Mouse (Mus musculus) stomach, embryonic 14.5 days (tissue): Measurements from ENCODE around the gene Itsn1. TPM values are rescaled to one million over a fixed set of nuclear protein-coding genes. Genes with fewer than 3 reads are reported as not detected.

Experiments
- ATAC-seq: fragments of 200-750 bp; cut with Nextera tagmentation; 2 replicates; pipeline ENCODE4 v1.8.0; 2017; ENCODE audit warnings: low read depth, moderate TSS enrichment; ENCODE audit not compliant: insufficient number of reproducible peaks, insufficient read depth, low FRiP score
- H3K27ac ChIP-seq: fragments of 300-500 bp; sonication (generic); 2 replicates; pipeline ENCODE4 v1.5.1; 2014; ENCODE audit warnings: mild to moderate bottlenecking, low read length, moderate library complexity, mixed read lengths
- H3K27me3 ChIP-seq: fragments of 300-500 bp; sonication (generic); 2 replicates; pipeline ENCODE4 v1.6.1; 2014; ENCODE audit warnings: low read length, control low read depth, mixed read lengths; ENCODE audit not compliant: control insufficient read depth, insufficient read depth
- H3K36me3 ChIP-seq: fragments of 300-500 bp; sonication (generic); 2 replicates; pipeline ENCODE4 v1.6.1; 2014; ENCODE audit warnings: mild to moderate bottlenecking, control low read depth, low read length, moderate library complexity, mixed read lengths; ENCODE audit not compliant: control insufficient read depth, insufficient read depth
- H3K4me1 ChIP-seq: fragments of 300-500 bp; sonication (generic); 2 replicates; pipeline ENCODE4 v1.6.1; 2014; ENCODE audit warnings: low read length, control low read depth, mixed read lengths; ENCODE audit not compliant: control insufficient read depth, insufficient read depth
- H3K4me2 ChIP-seq: fragments of 300-500 bp; sonication (generic); replicated peaks from 2 replicates; pipeline ENCODE4 v1.6.1; 2014; ENCODE audit warnings: low read depth, low read length, control low read depth
- H3K4me3 ChIP-seq: fragments of 300-500 bp; sonication (generic); 2 replicates; pipeline ENCODE4 v1.5.1; 2014; ENCODE audit warnings: low read depth, low read length, control low read depth
- H3K9ac ChIP-seq: fragments of 300-500 bp; sonication (generic); replicated peaks from 2 replicates; pipeline ENCODE4 v1.6.1; 2014; ENCODE audit warnings: low read depth, mild to moderate bottlenecking, control low read depth, low read length, moderate library complexity, mixed read lengths
- H3K9me3 ChIP-seq: fragments of 300-500 bp; sonication (generic); 2 replicates; pipeline ENCODE4 v1.6.1; 2016; ENCODE audit warnings: low read depth, low read length, control low read depth; ENCODE audit not compliant: control insufficient read depth
- WGBS: fragments of 180-500 bp; shearing (Covaris S2); extraction: QIAGEN DNeasy Blood & Tissue Kit; methylation state at CpG from one replicate; pipeline ENCODE4 v1.1.7; 2014; 5-methylcytosine and 5-hydroxymethylcytosine counted together
- polyA plus RNA-seq: library from polyadenylated mRNA; unstranded; fragments of >200 nt; fragmentation: Nextera tagmentation; extraction: Ambion mirVana; gene quantifications from 2 replicates; pipeline ENCODE4 v1.2.1, GENCODE M21; 2014

Itsn1 gene
- polyA plus RNA-seq, 1 experiment from 2014 or later, result 26.4 TPM

DNA sequence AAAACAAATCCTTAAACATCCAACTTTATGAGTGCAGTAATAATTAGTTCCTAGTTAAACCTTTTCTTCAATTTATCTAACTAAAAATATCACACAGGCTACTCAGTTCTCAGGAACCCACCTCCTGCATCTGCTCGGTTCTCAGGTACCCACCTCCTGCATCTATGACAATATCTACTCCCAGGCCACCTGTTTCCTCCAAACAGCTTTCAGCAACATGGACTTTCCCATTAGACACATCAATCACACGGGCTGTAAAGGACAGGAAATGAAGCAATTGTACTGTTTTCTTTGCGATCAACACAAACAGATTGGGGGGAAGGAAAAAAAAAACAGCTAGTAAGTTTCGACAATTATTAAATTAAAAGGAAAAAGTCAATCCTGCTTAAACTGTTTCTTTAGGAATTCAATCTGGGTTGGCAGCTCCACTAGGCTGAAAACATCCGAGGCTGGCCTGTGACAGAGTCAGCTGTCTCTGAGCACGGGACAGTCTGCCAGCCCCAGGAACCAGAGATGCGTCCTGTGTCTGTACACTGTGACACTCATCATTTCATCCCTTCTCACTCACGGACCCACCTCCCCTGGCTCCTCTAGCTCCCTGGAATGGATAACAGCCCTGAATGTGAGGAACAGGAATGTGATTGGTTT, 33.8 kb upstream of the Itsn1 start:
- ATAC-seq, result no peak
- H3K4me3 ChIP-seq, result no peak overlapping the region
- H3K9me3 ChIP-seq, result no peaks in the 10 kb centered on the region
- no peaks in the 10 kb centered on the region for H3K4me1 ChIP-seq
- no peak overlapping the region for H3K27ac ChIP-seq
- no peak overlapping the region for H3K9ac ChIP-seq
- peaks cover 11% of the 10 kb centered on the region for H3K36me3 ChIP-seq
- H3K27me3 ChIP-seq, result no peaks in the 10 kb centered on the region
- 56% methylated on average over 8 of the region's 8 CpGs for WGBS
- no peak overlapping the region for H3K4me2 ChIP-seq

DNA sequence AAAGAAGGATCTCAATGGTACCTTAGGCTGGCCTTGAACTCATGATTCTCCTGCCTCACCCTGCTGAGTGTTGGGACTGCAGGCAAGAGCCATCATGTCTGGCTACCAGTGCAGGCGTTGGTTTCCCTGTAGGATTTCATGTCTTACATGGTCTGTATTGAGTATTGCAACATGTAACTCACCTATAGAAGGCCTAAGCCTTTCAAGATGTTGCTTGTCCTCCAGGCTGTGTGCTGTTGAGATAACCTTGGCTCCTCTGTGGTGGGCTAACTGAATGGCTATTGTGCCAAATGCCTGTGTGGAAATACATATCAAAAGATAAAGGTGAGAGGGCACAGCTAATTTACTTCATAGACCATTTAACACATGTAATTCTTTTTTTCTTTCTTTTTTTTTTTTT, 30.1 kb upstream of the Itsn1 start:
- WGBS, result 81% methylated on average over 1 of the region's 1 CpGs
- H3K36me3 ChIP-seq, result peaks cover 16% of the 10 kb centered on the region

DNA sequence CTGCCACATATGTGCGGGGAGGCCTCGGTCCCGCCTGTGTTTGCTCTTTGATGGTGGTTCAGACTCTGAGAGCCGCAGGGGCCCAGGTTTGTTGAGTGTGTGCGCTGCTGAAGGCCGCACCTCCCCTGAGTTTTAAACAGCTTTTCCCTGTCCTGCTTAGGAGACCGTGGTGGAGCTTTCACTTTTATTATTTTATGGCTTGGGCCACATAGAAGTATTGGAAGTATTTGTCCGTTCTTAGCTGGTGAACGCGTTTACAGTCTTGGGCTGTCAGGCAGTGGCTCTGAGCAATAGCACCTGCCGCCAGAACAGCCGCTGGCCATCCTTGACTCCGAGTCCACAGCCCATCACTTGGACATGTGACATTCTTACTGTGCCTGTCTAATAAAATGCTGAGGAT, 27.2 kb upstream of the Itsn1 start:
- peaks cover 27% of the 10 kb centered on the region for H3K36me3 ChIP-seq
- no peaks in the 10 kb centered on the region for H3K27me3 ChIP-seq
- ATAC-seq, result peak; percentile 65; the same call in 1 of the 2 replicates
- peak overlapping the region; percentile 66; the same call in 1 of the 2 replicates for H3K27ac ChIP-seq
- peaks cover 10% of the 10 kb centered on the region; the same call in 1 of the 2 replicates for H3K4me1 ChIP-seq
- H3K4me3 ChIP-seq, result no peak overlapping the region
- H3K9ac ChIP-seq, result no peak overlapping the region
- H3K4me2 ChIP-seq, result no peak overlapping the region
- WGBS, result 38% methylated on average over 13 of the region's 13 CpGs
- H3K9me3 ChIP-seq, result no peaks in the 10 kb centered on the region

More for the DNA sequence above, 30.1 kb upstream of the Itsn1 start:
- H3K4me1 ChIP-seq, result peaks cover 10% of the 10 kb centered on the region; the same call in 1 of the 2 replicates
- H3K9me3 ChIP-seq, result no peaks in the 10 kb centered on the region
- no peak for ATAC-seq
- H3K9ac ChIP-seq, result no peak overlapping the region
- no peak overlapping the region for H3K4me2 ChIP-seq
- no peak overlapping the region for H3K27ac ChIP-seq
- H3K27me3 ChIP-seq, result no peaks in the 10 kb centered on the region
- H3K4me3 ChIP-seq, result no peak overlapping the region

DNA sequence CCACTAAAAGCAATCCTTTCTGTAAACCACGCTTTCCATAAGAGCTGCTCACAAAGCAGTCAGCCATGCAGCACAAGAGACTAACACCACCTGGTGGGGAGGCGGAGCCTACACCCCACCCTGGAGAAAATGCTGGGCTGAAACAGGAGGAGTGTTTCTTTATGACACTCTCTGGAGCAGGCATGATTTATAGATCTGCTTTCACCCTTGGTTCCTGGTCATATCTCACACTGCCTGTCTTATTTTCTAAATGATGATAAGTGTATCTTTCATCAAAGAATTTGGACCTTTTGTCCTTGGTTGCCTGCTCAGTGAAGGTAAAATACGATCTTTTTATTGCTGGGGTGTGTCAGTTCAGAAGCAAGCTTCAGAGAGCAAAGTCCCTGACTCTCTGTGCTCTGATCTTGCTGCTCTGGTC, 26.3 kb upstream of the Itsn1 start:
- Histone ChIP-seq H3K9ac (no peak overlapping the region), H3K4me3 (no peak overlapping the region), H3K36me3 (peaks cover 27% of the 10 kb centered on the region; the same call in 1 of the 2 replicates), H3K4me2 (no peak overlapping the region), H3K9me3 (no peaks in the 10 kb centered on the region), H3K4me1 (peaks cover 10% of the 10 kb centered on the region; the same call in 1 of the 2 replicates), H3K27me3 (no peaks in the 10 kb centered on the region), H3K27ac (peak overlapping the region; percentile 66; the same call in 1 of the 2 replicates)
- peak; percentile 57; the same call in 1 of the 2 replicates for ATAC-seq
- 27% methylated on average over 3 of the region's 3 CpGs for WGBS

DNA sequence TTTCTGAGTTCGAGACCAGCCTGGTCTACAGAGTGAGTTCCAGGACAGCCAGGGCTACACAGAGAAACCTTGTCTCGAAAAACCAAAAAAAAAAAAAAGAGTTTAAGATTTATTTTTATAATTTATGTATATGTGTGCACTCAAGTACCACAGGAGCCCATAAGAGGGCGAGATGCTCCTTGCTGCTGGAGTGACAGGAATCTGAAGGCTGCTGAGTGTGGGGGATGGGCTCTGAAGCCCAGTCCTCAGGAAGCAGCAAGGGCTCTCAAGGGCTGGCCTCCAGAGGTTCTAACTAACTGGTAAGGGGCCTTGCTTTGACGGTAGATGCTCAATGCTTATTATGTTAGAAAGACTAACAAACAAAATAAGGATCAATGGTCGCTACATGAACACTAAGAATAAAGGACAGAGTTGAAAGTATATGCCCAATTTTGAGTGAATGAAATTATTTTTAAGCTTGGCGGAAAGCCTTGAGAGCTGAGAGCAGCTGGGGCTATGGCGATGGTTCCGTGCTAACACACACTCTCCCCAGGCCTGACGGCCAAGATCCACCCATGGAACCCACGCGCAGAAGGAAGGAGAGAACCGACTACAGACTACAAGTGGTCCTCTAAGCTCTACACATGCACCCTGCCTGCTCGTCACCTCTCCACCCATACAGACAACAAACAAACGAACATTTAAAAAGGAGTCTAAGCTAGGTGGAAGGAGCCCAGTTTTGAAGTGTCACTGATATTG, 24.3 kb upstream of the Itsn1 start:
- Histone ChIP-seq H3K27ac (no peak overlapping the region), H3K36me3 (peaks cover 23% of the 10 kb centered on the region; the same call in 1 of the 2 replicates), H3K4me3 (no peak overlapping the region), H3K9me3 (no peaks in the 10 kb centered on the region), H3K9ac (no peak overlapping the region), H3K4me1 (peaks cover 10% of the 10 kb centered on the region; the same call in 1 of the 2 replicates), H3K27me3 (no peaks in the 10 kb centered on the region), H3K4me2 (no peak overlapping the region)
- 86% methylated on average over 13 of the region's 14 CpGs for WGBS
- no peak for ATAC-seq

DNA sequence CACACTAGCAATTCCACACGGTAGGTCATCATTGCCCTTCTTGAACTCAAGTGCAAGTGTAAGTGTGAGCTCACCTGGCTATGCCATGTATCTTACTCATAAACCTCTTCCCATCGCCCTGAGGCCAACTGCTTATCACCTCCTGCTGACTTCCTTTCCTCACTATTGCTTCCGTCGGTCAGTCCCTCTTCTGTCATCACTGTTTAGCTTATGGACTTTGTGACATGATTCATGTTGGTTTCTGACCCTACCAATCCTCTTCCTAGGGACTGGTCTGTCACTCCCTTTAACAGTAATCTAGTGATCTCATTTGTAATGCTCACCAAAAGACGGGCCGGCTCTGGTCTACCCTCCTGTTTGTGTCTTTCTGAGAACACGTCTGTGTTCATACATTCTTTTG, 18.8 kb upstream of the Itsn1 start:
- H3K4me1 ChIP-seq, result no peaks in the 10 kb centered on the region
- 80% methylated on average over 7 of the region's 7 CpGs for WGBS
- H3K9me3 ChIP-seq, result no peaks in the 10 kb centered on the region
- H3K9ac ChIP-seq, result no peak overlapping the region
- H3K4me3 ChIP-seq, result no peak overlapping the region
- H3K27ac ChIP-seq, result no peak overlapping the region
- no peak overlapping the region for H3K4me2 ChIP-seq
- H3K36me3 ChIP-seq, result peaks cover 30% of the 10 kb centered on the region; the same call in 1 of the 2 replicates
- no peaks in the 10 kb centered on the region for H3K27me3 ChIP-seq
- no peak for ATAC-seq

DNA sequence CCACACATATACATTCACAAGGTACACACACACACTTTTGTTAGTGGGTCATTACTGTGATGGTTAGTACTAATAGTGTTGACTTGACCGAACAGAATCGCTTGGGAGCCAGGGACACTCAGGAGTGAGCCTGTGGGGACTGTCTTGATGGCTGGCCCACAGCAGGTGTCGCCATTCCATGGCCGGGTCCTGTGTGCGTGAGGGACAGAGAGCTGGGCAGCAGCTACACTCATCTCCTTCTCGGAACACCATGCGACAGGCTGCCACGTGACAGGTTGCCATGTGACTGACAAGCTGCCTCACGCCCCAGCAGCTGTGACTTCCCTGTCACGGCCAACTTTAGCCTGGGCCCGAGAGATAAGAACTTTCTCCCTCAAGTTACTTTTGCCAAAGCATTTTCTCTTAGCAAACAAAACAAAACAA, 12.1 kb upstream of the Itsn1 start:
- Histone ChIP-seq H3K27ac (no peak overlapping the region), H3K4me1 (no peaks in the 10 kb centered on the region), H3K4me3 (no peak overlapping the region), H3K4me2 (no peak overlapping the region), H3K9ac (no peak overlapping the region), H3K36me3 (peaks cover 32% of the 10 kb centered on the region), H3K27me3 (no peaks in the 10 kb centered on the region), H3K9me3 (no peaks in the 10 kb centered on the region)
- 78% methylated on average over 11 of the region's 11 CpGs for WGBS
- ATAC-seq, result peak; percentile 90; the same call in 1 of the 2 replicates

DNA sequence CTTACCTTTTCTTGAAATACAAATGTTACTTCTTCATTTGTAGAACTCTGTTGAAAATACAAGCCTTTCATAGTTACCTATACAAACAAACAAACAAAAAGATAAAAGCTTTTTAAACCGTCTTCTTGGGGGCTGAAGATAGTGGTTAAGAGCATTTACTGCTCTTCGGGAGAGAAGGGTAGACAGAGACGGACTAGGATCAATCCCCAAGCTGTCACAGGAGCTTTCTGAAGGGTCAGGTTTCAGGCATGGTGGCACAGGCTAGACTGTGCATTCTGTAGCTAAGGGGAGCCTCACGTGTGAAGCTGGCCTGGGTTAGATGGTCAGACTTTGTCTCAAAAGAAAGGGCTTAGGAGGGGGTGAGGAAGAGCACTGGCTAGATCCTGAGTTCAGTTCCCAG, 11.7 kb upstream of the Itsn1 start:
- no peaks in the 10 kb centered on the region for H3K4me1 ChIP-seq
- WGBS, result 68% methylated on average over 4 of the region's 4 CpGs
- no peak for ATAC-seq
- no peaks in the 10 kb centered on the region for H3K27me3 ChIP-seq
- H3K4me3 ChIP-seq, result no peak overlapping the region
- no peak overlapping the region for H3K4me2 ChIP-seq
- H3K9ac ChIP-seq, result no peak overlapping the region
- no peaks in the 10 kb centered on the region for H3K9me3 ChIP-seq
- H3K27ac ChIP-seq, result no peak overlapping the region
- peaks cover 27% of the 10 kb centered on the region for H3K36me3 ChIP-seq
